In the genomic region with DNA sequence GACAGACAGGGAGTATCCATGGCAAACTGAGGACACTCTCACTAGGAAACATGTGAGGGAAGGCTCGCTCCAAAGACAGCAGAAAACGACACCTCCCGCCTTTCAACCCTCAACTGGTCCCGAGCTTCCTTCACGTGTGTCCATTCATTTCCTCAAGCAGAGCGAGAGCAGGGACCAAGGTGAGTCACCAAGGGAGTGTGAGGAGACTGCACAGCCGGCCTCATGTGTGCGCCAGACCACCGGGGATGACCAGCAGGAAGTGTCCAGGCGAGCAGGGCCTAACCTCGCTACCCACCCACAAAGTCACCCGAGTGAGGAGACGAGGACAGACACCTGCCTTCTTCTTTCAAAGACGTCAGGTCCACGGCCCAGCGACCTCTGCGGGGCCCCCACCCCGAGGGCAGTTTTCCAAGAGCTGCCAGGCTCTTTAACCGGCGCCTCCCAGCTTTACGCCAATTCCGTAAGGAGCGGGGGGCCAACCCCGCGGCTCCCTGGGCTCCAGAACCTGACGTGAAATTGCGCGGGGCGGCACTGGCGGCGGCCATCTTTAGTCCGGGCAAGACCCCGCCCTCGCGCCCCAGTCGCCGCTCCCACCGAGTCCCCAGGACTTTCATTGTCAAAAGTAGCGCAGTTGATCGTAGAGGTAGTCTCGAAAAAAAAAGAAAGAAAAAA, we compare ENCODE assay signal across 8 mouse cellular contexts. TPM values are rescaled to one million over a fixed set of nuclear protein-coding genes. Genes with fewer than 3 reads are reported as not detected.
DNase-seq lines count a peak whose midpoint lies in the region; ATAC-seq and TF ChIP-seq lines count a peak whose summit lies in the region.

No protein-coding gene starts in this region.

- H3K27ac ChIP-seq in bone marrow macrophage, adult 2 months (ENCODE audit: insufficient read depth, low read depth, low read length) = peak overlapping the region; percentile 94
- peak overlapping the region; percentile 100 for H3K27ac ChIP-seq in embryonic facial prominence, embryonic 14.5 days (replicated peaks; ENCODE audit: low read depth, low read length)
- peak overlapping the region; percentile 99 for H3K27ac ChIP-seq in heart, embryonic 10.5 days
- peak overlapping the region; percentile 98 for H3K27ac ChIP-seq in limb, embryonic 15.5 days
- peak overlapping the region; percentile 99 for H3K27ac ChIP-seq in midbrain, embryonic 15.5 days
- H3K27ac ChIP-seq in stomach, embryonic 16.5 days (ENCODE audit: low read length) = peak overlapping the region; percentile 99

- peak; percentile 79; the same call in 1 of the 2 replicates for TF ChIP-seq POLR2A in bone marrow macrophage, adult 2 months (IDR thresholded peaks at IDR 0.05; ENCODE audit: borderline replicate concordance, low read depth, low read length)

- H3K4me2 ChIP-seq in embryonic facial prominence, embryonic 14.5 days (ENCODE audit: low read depth, low read length) = peak overlapping the region; percentile 75
- peak overlapping the region; percentile 63 for H3K4me2 ChIP-seq in limb, embryonic 15.5 days
- peak overlapping the region; percentile 74 for H3K4me2 ChIP-seq in midbrain, embryonic 15.5 days
- peak overlapping the region; percentile 83 for H3K4me2 ChIP-seq in stomach, embryonic 16.5 days (ENCODE audit: low read depth, low read length)

- peak; percentile 94 for DNase-seq in embryonic facial prominence, embryonic 14.5 days (ENCODE audit: low spot score)
- peak; percentile 95 for DNase-seq in heart, embryonic 10.5 days (ENCODE audit: low spot score)
- DNase-seq in kidney, adult 9 months = peak; percentile 91

- under 1% methylated on average over 40 of the region's 41 CpGs for WGBS in embryonic facial prominence, embryonic 14.5 days
- under 1% methylated on average over 41 of the region's 41 CpGs for WGBS in heart, embryonic 10.5 days
- under 1% methylated on average over 41 of the region's 41 CpGs for WGBS in limb, embryonic 15.5 days
- under 1% methylated on average over 41 of the region's 41 CpGs for WGBS in midbrain, embryonic 15.5 days
- WGBS in stomach, embryonic 16.5 days = under 1% methylated on average over 41 of the region's 41 CpGs

- peak overlapping the region; percentile 98 for H3K9ac ChIP-seq in embryonic facial prominence, embryonic 14.5 days (ENCODE audit: low read depth, low read length)
- H3K9ac ChIP-seq in limb, embryonic 15.5 days = peak overlapping the region; percentile 74
- peak overlapping the region; percentile 88 for H3K9ac ChIP-seq in midbrain, embryonic 15.5 days
- H3K9ac ChIP-seq in stomach, embryonic 16.5 days (ENCODE audit: low read length) = peak overlapping the region; percentile 92

- H3K4me1 ChIP-seq in bone marrow macrophage, adult 2 months (ENCODE audit: control insufficient read depth, insufficient read depth, low read length) = peaks cover 6% of the 10 kb centered on the region
- peaks cover 17% of the 10 kb centered on the region for H3K4me1 ChIP-seq in embryonic facial prominence, embryonic 14.5 days (ENCODE audit: control insufficient read depth, insufficient read depth, low read length)
- peaks cover 20% of the 10 kb centered on the region for H3K4me1 ChIP-seq in heart, embryonic 10.5 days
- peaks cover 7% of the 10 kb centered on the region for H3K4me1 ChIP-seq in limb, embryonic 15.5 days
- peaks cover 31% of the 10 kb centered on the region for H3K4me1 ChIP-seq in midbrain, embryonic 15.5 days
- peaks cover 9% of the 10 kb centered on the region for H3K4me1 ChIP-seq in stomach, embryonic 16.5 days (ENCODE audit: control insufficient read depth, insufficient read depth, low read length)

- no peaks in the 10 kb centered on the region for H3K27me3 ChIP-seq in embryonic facial prominence, embryonic 14.5 days (replicated peaks; ENCODE audit: control insufficient read depth, insufficient read depth, low read length)
- no peaks in the 10 kb centered on the region for H3K27me3 ChIP-seq in heart, embryonic 10.5 days (ENCODE audit: insufficient read depth, poor library complexity, severe bottlenecking)
- H3K27me3 ChIP-seq in limb, embryonic 15.5 days = no peaks in the 10 kb centered on the region
- H3K27me3 ChIP-seq in midbrain, embryonic 15.5 days (replicated peaks) = no peaks in the 10 kb centered on the region
- H3K27me3 ChIP-seq in stomach, embryonic 16.5 days (ENCODE audit: control insufficient read depth, insufficient read depth, low read length) = no peaks in the 10 kb centered on the region

- H3K4me3 ChIP-seq in bone marrow macrophage, adult 2 months (ENCODE audit: insufficient read depth, low read length) = peak overlapping the region; percentile 78
- peak overlapping the region; percentile 99 for H3K4me3 ChIP-seq in embryonic facial prominence, embryonic 14.5 days (ENCODE audit: low read depth, low read length)
- peak overlapping the region; percentile 100 for H3K4me3 ChIP-seq in heart, embryonic 10.5 days
- H3K4me3 ChIP-seq in limb, embryonic 15.5 days = peak overlapping the region; percentile 77
- H3K4me3 ChIP-seq in midbrain, embryonic 15.5 days = peak overlapping the region; percentile 85
- peak overlapping the region; percentile 99 for H3K4me3 ChIP-seq in stomach, embryonic 16.5 days (replicated peaks; ENCODE audit: low read length)

- H3K36me3 ChIP-seq in embryonic facial prominence, embryonic 14.5 days (ENCODE audit: control insufficient read depth, insufficient read depth, low read length) = no peaks in the 10 kb centered on the region
- H3K36me3 ChIP-seq in heart, embryonic 10.5 days = no peaks in the 10 kb centered on the region
- H3K36me3 ChIP-seq in limb, embryonic 15.5 days = no peaks in the 10 kb centered on the region
- H3K36me3 ChIP-seq in midbrain, embryonic 15.5 days (replicated peaks) = no peaks in the 10 kb centered on the region
- no peaks in the 10 kb centered on the region for H3K36me3 ChIP-seq in stomach, embryonic 16.5 days (ENCODE audit: control insufficient read depth, insufficient read depth, low read length)

- peak; percentile 55 for ATAC-seq in CD4-positive, CD25-positive, alpha-beta regulatory T cell, adult 4 months
- ATAC-seq in embryonic facial prominence, embryonic 14.5 days (ENCODE audit: low read depth) = peak; percentile 90
- ATAC-seq in limb, embryonic 15.5 days (ENCODE audit: insufficient number of reproducible peaks, low FRiP score, low TSS enrichment, low read depth) = peak; percentile 86
- ATAC-seq in midbrain, embryonic 15.5 days (replicated peaks) = peak; percentile 92
- peak; percentile 88 for ATAC-seq in stomach, embryonic 16.5 days (ENCODE audit: insufficient read depth, low FRiP score)

- no peak for TF ChIP-seq CTCF in bone marrow macrophage, adult 2 months (IDR thresholded peaks at IDR 0.05; ENCODE audit: low read depth, low read length)

- no peaks in the 10 kb centered on the region for H3K9me3 ChIP-seq in embryonic facial prominence, embryonic 14.5 days (ENCODE audit: control insufficient read depth, low read length)
- no peaks in the 10 kb centered on the region for H3K9me3 ChIP-seq in heart, embryonic 10.5 days
- H3K9me3 ChIP-seq in limb, embryonic 15.5 days = no peaks in the 10 kb centered on the region
- no peaks in the 10 kb centered on the region for H3K9me3 ChIP-seq in midbrain, embryonic 15.5 days
- no peaks in the 10 kb centered on the region for H3K9me3 ChIP-seq in stomach, embryonic 16.5 days (replicated peaks; ENCODE audit: control insufficient read depth, low read length)

RNA-seq across cellular contexts. Expression of a gene that starts 0.5 kb away (rescaled TPM):
- 100 to 1,000 TPM; 401 to 415 TPM for polyA plus RNA-seq in CD4-positive, CD25-positive, alpha-beta regulatory T cell, adult 4 months (2017; shearing (Covaris generic))
- polyA plus RNA-seq in bone marrow macrophage, adult 2 months (2012; ENCODE audit: insufficient read depth, insufficient read length, missing spikeins) = 162 and 172 TPM in 2 replicates
- 297 TPM in 2 replicates for polyA plus RNA-seq in embryonic facial prominence, embryonic 14.5 days (2014; fragmentation: Nextera tagmentation; extraction: Ambion mirVana)
- 258 and 291 TPM in 2 replicates for polyA plus RNA-seq in heart, embryonic 10.5 days (2016; fragmentation: Nextera tagmentation; extraction: Ambion mirVana)
- 309 and 311 TPM in 2 replicates for polyA plus RNA-seq in limb, embryonic 15.5 days (2015; fragmentation: Nextera tagmentation; extraction: Ambion mirVana)
- polyA plus RNA-seq in midbrain, embryonic 15.5 days (2015; fragmentation: Nextera tagmentation; extraction: Ambion mirVana) = 225 and 229 TPM in 2 replicates
- 251 and 266 TPM in 2 replicates for polyA plus RNA-seq in stomach, embryonic 16.5 days (2015; fragmentation: Nextera tagmentation; extraction: Ambion mirVana)

Comparison
In these comparisons a context has a peak if more than half of its experiments do, and no peak if none do; other contexts are left out.
1. Peak in every context shown above with its lines: DNase-seq, ATAC-seq, H3K4me3 ChIP-seq and H3K27ac ChIP-seq.